ENCODE assay signal across 13 mouse cellular contexts in the genomic region with DNA sequence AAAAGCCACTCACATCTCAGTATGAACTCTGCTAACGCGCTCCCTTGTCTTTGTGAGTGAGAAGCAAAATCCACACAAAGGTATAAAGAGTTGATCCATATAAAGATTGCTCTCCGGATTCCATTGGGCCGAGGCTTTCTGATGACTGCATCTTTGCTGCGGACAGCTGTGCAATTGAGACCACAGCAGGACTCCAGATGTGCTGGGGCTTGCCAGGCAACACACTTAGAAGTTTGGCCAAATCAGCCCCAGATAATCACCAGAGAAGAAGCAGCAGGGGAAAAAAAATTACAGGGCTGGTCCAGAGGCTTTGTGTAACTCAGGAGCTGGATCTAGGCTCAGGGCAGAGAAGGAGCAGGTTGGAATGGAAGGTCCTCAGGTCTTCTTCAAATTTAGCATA.
"Had no signal": no experiment of that assay in that cellular context is flagged by ENCODE, and none has a peak within 500 bp of the region (broad histone marks: within the 10 kb centered on the region; RNA-seq: fewer than 3 reads in every experiment).

No protein-coding gene starts in this region.

- H3K27ac ChIP-seq: left cerebral cortex, adult 2 months; limb, embryonic 13.5 days; liver, embryonic 13.5 days had no signal

- H3K4me3 ChIP-seq: left cerebral cortex, adult 2 months; limb, embryonic 13.5 days; liver, embryonic 13.5 days had no signal

- H3K9me3 ChIP-seq: limb, embryonic 13.5 days; liver, embryonic 13.5 days had no signal

- H3K4me2 ChIP-seq: limb, embryonic 13.5 days; liver, embryonic 13.5 days; midbrain, embryonic 11.5 days had no signal

- H3K36me3 ChIP-seq: limb, embryonic 13.5 days; liver, embryonic 13.5 days had no signal

- H3K4me1 ChIP-seq: liver, embryonic 13.5 days had no signal

- H3K9ac ChIP-seq: limb, embryonic 13.5 days; liver, embryonic 13.5 days had no signal

- DNase-seq: kidney, adult 9 months; kidney, postnatal 25 days; layer of hippocampus, postnatal 36 days; liver, embryonic 13.5 days; lung, adult 2 months; lung, postnatal 14 days; lung, postnatal 4 days; midbrain, embryonic 14.5 days; thymus, adult 18-20 months; thymus, postnatal 36 days had no signal
